Mouse (Mus musculus): ENCODE results near the gene Sec1. TPM values are rescaled to one million over a fixed set of nuclear protein-coding genes. Genes with fewer than 3 reads are reported as not detected.

Sec1 gene
- total and polyA plus RNA-seq, 2 experiments from 2014 or later = 0.33 to 1.3 TPM

DNA sequence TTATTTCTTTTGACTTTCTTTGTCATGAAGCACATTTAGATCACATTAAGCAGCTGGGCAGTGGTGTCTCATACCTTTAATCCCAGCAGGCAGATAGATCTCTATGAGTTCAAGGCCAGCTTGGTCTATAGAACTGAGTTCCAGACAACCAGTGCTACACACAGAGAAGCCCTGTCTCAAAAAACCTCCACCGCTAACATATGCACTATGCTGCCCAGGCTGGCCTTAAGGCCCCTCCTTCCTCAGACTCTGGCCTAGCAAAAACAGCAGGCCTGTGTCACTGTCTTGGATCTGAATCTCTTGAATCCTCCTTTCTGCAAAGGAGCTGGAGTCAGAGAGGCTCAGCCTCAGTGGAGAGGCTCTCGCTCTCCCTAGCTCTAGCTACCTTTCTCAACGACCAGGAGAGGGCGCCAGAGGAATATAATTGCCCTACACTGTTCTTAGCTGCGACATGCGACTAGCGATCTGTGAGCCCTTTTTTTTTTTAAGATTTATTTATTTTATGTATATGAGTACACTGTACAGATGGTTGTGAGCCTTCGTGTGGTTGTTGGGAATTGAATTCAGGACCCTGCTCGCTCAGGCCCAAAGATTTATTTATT, 45.1 kb upstream of the Sec1 start:
- Histone ChIP-seq H3K4me3 (ENCODE audit: low read depth, low read length) (no peak overlapping the region), H3K27ac (ENCODE audit: low read depth) (no peak overlapping the region), H3K27me3 (ENCODE audit: control insufficient read depth, insufficient read depth, low read length) (no peaks in the 10 kb centered on the region), H3K9ac (replicated peaks; ENCODE audit: low read depth, low read length) (no peak overlapping the region), H3K36me3 (replicated peaks; ENCODE audit: control insufficient read depth, insufficient read depth, low read length) (no peaks in the 10 kb centered on the region), H3K9me3 (replicated peaks; ENCODE audit: control insufficient read depth, low read length) (no peaks in the 10 kb centered on the region), H3K4me2 (ENCODE audit: low read depth, low read length) (no peak overlapping the region), H3K4me1 (ENCODE audit: control insufficient read depth, insufficient read depth) (no peaks in the 10 kb centered on the region)
- WGBS = 5% methylated on average over 9 of the region's 9 CpGs
- ATAC-seq (ENCODE audit: insufficient read depth, low read depth) (peak; percentile 76), DNase-seq (ENCODE audit: low spot score) (peak; percentile 67)
- TF ChIP-seq EP300 (IDR thresholded peaks at IDR 0.05; ENCODE audit: low read depth) = no peak
- peak; percentile 88 for TF ChIP-seq CTCF (IDR thresholded peaks at IDR 0.05; ENCODE audit: low read depth)

DNA sequence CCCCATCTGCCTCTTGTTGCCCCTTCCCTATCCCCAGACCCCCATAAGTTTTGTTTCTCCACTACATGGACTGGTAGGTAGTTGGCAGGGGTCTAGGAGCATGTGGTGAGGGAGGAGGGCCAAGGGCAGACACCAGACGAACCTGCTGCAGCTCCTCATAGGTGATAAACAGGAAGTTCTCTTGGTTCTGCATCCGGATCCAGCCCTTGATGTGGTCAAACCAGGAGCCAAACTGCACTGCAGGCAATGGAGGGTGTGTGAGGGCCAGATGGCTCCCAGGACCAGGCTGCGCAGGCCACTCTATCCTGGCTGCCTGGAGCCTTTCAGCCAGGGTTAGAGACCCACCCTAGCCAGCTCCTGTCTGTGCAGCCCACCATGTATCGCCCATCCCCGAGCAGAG, 39.3 kb upstream of the Sec1 start:
- ATAC-seq (ENCODE audit: insufficient read depth, low read depth) (no peak), DNase-seq (ENCODE audit: low spot score) (no peak)
- Histone ChIP-seq H3K4me3 (ENCODE audit: low read depth, low read length) (no peak overlapping the region), H3K9ac (replicated peaks; ENCODE audit: low read depth, low read length) (no peak overlapping the region), H3K27me3 (ENCODE audit: control insufficient read depth, insufficient read depth, low read length) (no peaks in the 10 kb centered on the region), H3K9me3 (replicated peaks; ENCODE audit: control insufficient read depth, low read length) (no peaks in the 10 kb centered on the region), H3K36me3 (replicated peaks; ENCODE audit: control insufficient read depth, insufficient read depth, low read length) (no peaks in the 10 kb centered on the region), H3K27ac (ENCODE audit: low read depth) (no peak overlapping the region), H3K4me1 (ENCODE audit: control insufficient read depth, insufficient read depth) (no peaks in the 10 kb centered on the region), H3K4me2 (ENCODE audit: low read depth, low read length) (no peak overlapping the region)
- TF ChIP-seq CTCF (IDR thresholded peaks at IDR 0.05; ENCODE audit: low read depth) = no peak
- TF ChIP-seq EP300 (IDR thresholded peaks at IDR 0.05; ENCODE audit: low read depth) = no peak
- WGBS = 64% methylated on average over 5 of the region's 5 CpGs

DNA sequence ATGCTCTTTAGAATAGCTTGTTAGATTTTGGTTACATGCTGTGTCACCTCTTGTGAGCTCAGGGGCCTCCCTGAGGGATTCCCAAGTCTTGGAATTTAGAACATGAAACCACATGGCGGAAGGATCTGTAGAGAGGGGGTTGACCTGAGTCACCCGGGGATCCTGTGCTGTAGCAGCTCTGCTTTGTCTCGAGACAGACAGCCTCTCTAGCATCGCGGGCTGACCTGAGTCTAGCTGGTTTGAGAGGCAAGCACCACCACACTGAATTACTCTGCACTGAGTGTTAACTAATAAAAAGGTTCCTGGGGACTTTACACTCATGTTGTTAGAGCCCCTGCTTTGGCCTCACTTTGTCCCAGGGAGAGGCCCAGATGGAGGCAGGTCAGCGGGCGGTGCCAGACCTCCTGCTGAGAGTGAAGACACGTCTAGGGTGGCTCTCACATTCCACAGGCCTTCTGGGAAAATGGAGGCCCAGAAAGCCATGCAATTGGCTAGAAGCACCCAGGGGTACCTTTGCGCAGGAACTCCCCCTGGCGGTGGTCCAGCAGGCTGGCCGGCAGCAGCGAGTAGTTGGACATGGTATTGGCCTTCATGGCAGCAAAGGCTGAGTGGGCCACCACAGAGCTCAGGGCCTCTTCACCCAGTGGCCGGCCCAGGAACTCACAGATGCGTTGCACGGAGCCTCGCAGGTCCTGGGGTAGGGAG, 36.7 kb upstream of the Sec1 start:
- 0 out of 2 replicates have a peak, but pooled peaks have one; percentile 37 for ATAC-seq (ENCODE audit: insufficient read depth, low read depth)
- Histone ChIP-seq H3K9me3 (replicated peaks; ENCODE audit: control insufficient read depth, low read length) (no peaks in the 10 kb centered on the region), H3K36me3 (replicated peaks; ENCODE audit: control insufficient read depth, insufficient read depth, low read length) (no peaks in the 10 kb centered on the region), H3K4me3 (ENCODE audit: low read depth, low read length) (no peak overlapping the region), H3K27ac (ENCODE audit: low read depth) (no peak overlapping the region), H3K4me2 (ENCODE audit: low read depth, low read length) (no peak overlapping the region), H3K4me1 (ENCODE audit: control insufficient read depth, insufficient read depth) (no peaks in the 10 kb centered on the region), H3K9ac (replicated peaks; ENCODE audit: low read depth, low read length) (no peak overlapping the region), H3K27me3 (ENCODE audit: control insufficient read depth, insufficient read depth, low read length) (no peaks in the 10 kb centered on the region)
- WGBS = 19% methylated on average over 16 of the region's 16 CpGs
- TF ChIP-seq CTCF (IDR thresholded peaks at IDR 0.05; ENCODE audit: low read depth) = peak; percentile 40
- no peak for TF ChIP-seq EP300 (IDR thresholded peaks at IDR 0.05; ENCODE audit: low read depth)
- DNase-seq (ENCODE audit: low spot score) = no peak

DNA sequence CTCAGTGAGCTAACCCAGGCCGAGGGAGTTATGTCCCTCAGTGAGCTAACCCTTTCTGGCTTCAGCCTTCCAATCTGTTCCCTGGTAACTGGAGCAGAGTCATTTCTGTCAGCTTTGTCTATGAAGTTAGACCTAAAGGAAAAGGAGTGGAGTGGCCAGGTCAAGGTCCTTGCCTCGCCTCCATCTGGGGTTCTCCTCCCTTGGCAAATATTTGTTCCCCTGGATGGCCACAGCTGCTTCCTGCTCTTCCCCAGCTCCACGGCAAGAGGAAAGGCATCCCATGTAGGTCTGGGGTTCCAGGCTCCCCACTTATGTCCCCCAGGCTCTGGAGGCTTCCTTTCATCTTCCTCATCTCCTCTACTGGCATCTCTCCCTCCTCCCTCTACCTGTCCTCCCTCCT, 33.4 kb upstream of the Sec1 start:
- no peak for ATAC-seq (ENCODE audit: insufficient read depth, low read depth)
- no peak overlapping the region for H3K27ac ChIP-seq (ENCODE audit: low read depth)

DNA sequence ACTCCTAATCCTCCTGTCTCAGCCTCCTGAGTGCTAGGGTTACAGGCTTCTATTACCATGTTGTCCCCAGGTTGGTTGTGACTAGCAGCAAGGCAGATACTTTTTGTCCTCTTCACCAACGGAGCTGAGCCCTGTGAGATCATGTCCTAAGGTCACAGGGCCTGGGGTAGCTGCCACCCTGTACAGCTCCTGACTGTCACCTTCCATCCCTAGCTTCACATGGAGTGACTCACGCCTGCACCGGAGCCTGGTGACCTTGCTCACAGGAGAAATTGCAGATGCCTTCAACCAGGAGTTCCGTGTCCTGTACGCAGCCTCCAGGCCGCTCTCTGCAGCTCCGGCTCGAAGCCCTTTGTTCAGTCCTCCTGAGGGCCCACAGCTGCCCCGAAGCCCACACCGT, 32.2 kb upstream of the Sec1 start:
- Histone ChIP-seq H3K4me3 (ENCODE audit: low read depth, low read length) (no peak overlapping the region), H3K4me2 (ENCODE audit: low read depth, low read length) (no peak overlapping the region), H3K4me1 (ENCODE audit: control insufficient read depth, insufficient read depth) (no peaks in the 10 kb centered on the region), H3K36me3 (replicated peaks; ENCODE audit: control insufficient read depth, insufficient read depth, low read length) (peaks cover 14% of the 10 kb centered on the region; the same call in 1 of the 2 replicates), H3K27me3 (ENCODE audit: control insufficient read depth, insufficient read depth, low read length) (no peaks in the 10 kb centered on the region), H3K9ac (replicated peaks; ENCODE audit: low read depth, low read length) (no peak overlapping the region), H3K9me3 (replicated peaks; ENCODE audit: control insufficient read depth, low read length) (no peaks in the 10 kb centered on the region), H3K27ac (ENCODE audit: low read depth) (no peak overlapping the region)
- no peak for TF ChIP-seq EP300 (IDR thresholded peaks at IDR 0.05; ENCODE audit: low read depth)
- TF ChIP-seq CTCF (IDR thresholded peaks at IDR 0.05; ENCODE audit: low read depth) = no peak
- ATAC-seq (ENCODE audit: insufficient read depth, low read depth) (no peak), DNase-seq (ENCODE audit: low spot score) (no peak)
- 84% methylated on average over 10 of the region's 10 CpGs for WGBS

More for the DNA sequence above, 33.4 kb upstream of the Sec1 start:
- H3K27me3 ChIP-seq (ENCODE audit: control insufficient read depth, insufficient read depth, low read length) = no peaks in the 10 kb centered on the region
- no peak overlapping the region for H3K4me3 ChIP-seq (ENCODE audit: low read depth, low read length)
- 79% methylated on average over 3 of the region's 3 CpGs for WGBS
- TF ChIP-seq EP300 (IDR thresholded peaks at IDR 0.05; ENCODE audit: low read depth) = no peak
- no peak for TF ChIP-seq CTCF (IDR thresholded peaks at IDR 0.05; ENCODE audit: low read depth)
- no peak overlapping the region for H3K4me2 ChIP-seq (ENCODE audit: low read depth, low read length)
- no peaks in the 10 kb centered on the region for H3K4me1 ChIP-seq (ENCODE audit: control insufficient read depth, insufficient read depth)
- H3K9ac ChIP-seq (replicated peaks; ENCODE audit: low read depth, low read length) = no peak overlapping the region
- H3K9me3 ChIP-seq (replicated peaks; ENCODE audit: control insufficient read depth, low read length) = no peaks in the 10 kb centered on the region
- DNase-seq (ENCODE audit: low spot score) = no peak
- H3K36me3 ChIP-seq (replicated peaks; ENCODE audit: control insufficient read depth, insufficient read depth, low read length) = peaks cover 10% of the 10 kb centered on the region; the same call in 1 of the 2 replicates
